Mouse (Mus musculus): ENCODE measurements around the gene Csrp3.

- TF ChIP-seq CTCF (IDR thresholded peaks at IDR 0.05 in 2 of 3, conservative IDR thresholded peaks at IDR 0.05 in 1 of 3; ENCODE audit: control insufficient read depth in 1 of 3, insufficient read depth in 1 of 3, low read depth in 2 of 3, low read length in 3 of 3, poor library complexity in 1 of 3, severe bottlenecking in 1 of 3), result no peak
- TF ChIP-seq GATA1 (IDR thresholded peaks at IDR 0.05; ENCODE audit: low read depth, low read length), result no peak
- TF ChIP-seq POLR2A (IDR thresholded peaks at IDR 0.05; ENCODE audit: control insufficient read depth in 1 of 2, insufficient read depth in 1 of 2, low read depth in 1 of 2, low read length in 2 of 2, poor library complexity in 1 of 2), result no peak
- no peak for TF ChIP-seq MAFK (IDR thresholded peaks at IDR 0.05; ENCODE audit: borderline replicate concordance, low read depth, low read length)
Measured at GRCm38 (mm10) chr7:48893093-48893492, 45.3 kb upstream of the Csrp3 start.
